Mouse (Mus musculus) liver, adult 2 months (tissue): ENCODE data around the gene Ldb2. TPM values are rescaled to one million over a fixed set of nuclear protein-coding genes. Genes with fewer than 3 reads are reported as not detected.

Experiments
- DNase-seq: peaks from one replicate; pipeline ENCODE4 v3.0.0-alpha.2; 2011; ENCODE audit warnings: low read depth, low spot score; ENCODE audit errors: extremely low read depth
- H3K27ac ChIP-seq: fragments of 200-500 bp; replicated peaks from 2 replicates; pipeline ENCODE4 v1.5.1; 2012; ENCODE audit warnings: low read depth, mild to moderate bottlenecking, control low read depth, inconsistent platforms, low read length; ENCODE audit not compliant: insufficient read depth
- H3K27me3 ChIP-seq: fragments of 200-500 bp; 2 replicates; pipeline ENCODE4 v1.6.1; 2012; ENCODE audit warnings: mild to moderate bottlenecking, moderate library complexity, low read length, inconsistent platforms; ENCODE audit not compliant: control insufficient read depth, insufficient read depth
- H3K36me3 ChIP-seq: fragments of 200-500 bp; 2 replicates; pipeline ENCODE4 v1.6.1; 2012; ENCODE audit warnings: low read length, inconsistent platforms; ENCODE audit not compliant: control insufficient read depth, insufficient read depth
- H3K4me1 ChIP-seq: fragments of 200-500 bp; 2 replicates; pipeline ENCODE4 v1.6.1; 2011; ENCODE audit warnings: low read length; ENCODE audit not compliant: control insufficient read depth, insufficient read depth
- H3K4me3 ChIP-seq: fragments of 200-500 bp; 2 replicates; pipeline ENCODE4 v1.5.1; 2011; ENCODE audit warnings: low read depth, mild to moderate bottlenecking, control low read depth, low read length, moderate library complexity; ENCODE audit not compliant: insufficient read depth
- H3K79me2 ChIP-seq: fragments of 200-500 bp; 2 replicates; pipeline ENCODE4 v1.6.1; 2012; ENCODE audit warnings: inconsistent platforms, mild to moderate bottlenecking, low read length, moderate library complexity; ENCODE audit not compliant: control insufficient read depth, insufficient read depth
- H3K9ac ChIP-seq: fragments of 200-500 bp; 2 replicates; pipeline ENCODE4 v1.6.1; 2012; ENCODE audit warnings: low read depth, mild to moderate bottlenecking, control low read depth, inconsistent platforms, low read length
- CTCF ChIP-seq: fragments of 200-500 bp; IDR thresholded peaks from 2 replicates; pipeline ENCODE4 v1.5.1; 2011; ENCODE audit warnings: low read depth, low read length, control low read depth
- POLR2A ChIP-seq: fragments of 200-500 bp; IDR thresholded peaks from 2 replicates; pipeline ENCODE4 v1.6.1; 2011; ENCODE audit warnings: low read length, control low read depth; ENCODE audit not compliant: insufficient read depth; ENCODE audit errors: extremely low read depth
- WGBS: fragments of 180-500 bp; shearing (Covaris S2); methylation state at CpG from one replicate; pipeline ENCODE4 v1.1.7; 2018; 5-methylcytosine and 5-hydroxymethylcytosine counted together
- polyA plus RNA-seq: library from polyadenylated mRNA; depleted of rRNA; stranded (reverse); fragments of >200 nt; gene quantifications from 2 replicates; pipeline ENCODE4 v1.2.3, GENCODE M21; 2012
- total RNA-seq: library from RNA; depleted of rRNA; stranded (reverse); fragments of >200 nt; gene quantifications from 2 replicates; pipeline ENCODE4 v1.2.3, GENCODE M21; 2014

The Ldb2 gene
- total and polyA plus RNA-seq, 2 experiments, result 5.6 to 6.4 TPM

DNA sequence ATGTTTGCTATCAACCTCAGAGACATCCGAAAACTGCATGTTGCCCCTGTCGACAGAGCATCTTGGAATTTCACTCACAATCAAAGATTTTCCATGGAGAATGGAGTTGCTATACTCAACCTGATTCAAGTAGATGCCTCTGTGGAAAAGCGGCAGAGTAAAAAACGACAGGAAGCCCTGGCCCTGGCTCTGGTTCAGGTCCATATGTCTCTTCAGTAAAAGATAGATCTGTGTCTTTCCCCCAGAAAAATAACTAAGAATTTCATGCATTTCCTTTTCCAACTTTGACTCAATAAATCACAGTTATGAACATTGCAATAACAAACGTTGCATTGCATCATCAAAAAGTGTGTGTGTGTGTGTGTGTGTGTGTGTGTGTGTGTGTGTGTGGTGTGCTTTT is 121.7 kb downstream of the Ldb2 start:
- 61% methylated on average over 5 of the region's 5 CpGs for WGBS
- TF ChIP-seq POLR2A, result no peak
- no peak for TF ChIP-seq CTCF

DNA sequence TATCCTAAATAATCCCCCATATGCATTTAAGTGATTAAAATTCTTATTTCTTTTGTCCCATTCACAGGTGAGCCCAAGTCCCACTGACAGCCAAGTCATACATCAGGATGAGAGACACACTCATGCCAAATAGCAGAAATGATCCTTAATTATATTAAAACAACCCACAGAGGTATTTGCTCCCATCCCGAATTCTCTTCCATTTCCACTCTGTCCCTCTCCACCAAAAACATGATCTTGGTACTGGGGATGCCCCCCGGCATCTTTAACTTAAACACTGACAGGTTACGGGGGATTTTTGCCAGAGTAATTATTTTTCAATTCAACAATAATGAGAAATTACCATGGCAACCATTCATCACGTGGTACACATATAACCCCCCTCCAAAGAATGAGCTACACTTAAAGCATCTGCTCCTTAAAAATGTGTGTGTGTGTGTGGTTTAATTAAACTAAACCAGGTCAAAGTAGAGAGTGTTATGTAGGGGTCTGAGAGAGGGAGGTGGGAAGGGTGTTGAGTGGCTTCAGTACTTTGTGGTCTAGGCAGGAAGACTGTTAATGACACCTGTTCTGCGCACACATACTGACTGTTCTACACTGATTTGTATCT is 123.2 kb downstream of the Ldb2 start:
- Histone ChIP-seq H3K36me3 (no peaks in the 10 kb centered on the region), H3K79me2 (no peaks in the 10 kb centered on the region; the same call in 1 of the 2 replicates)

More for the DNA sequence above, 121.7 kb downstream of the Ldb2 start:
- DNase-seq, result no peak
- no peaks in the 10 kb centered on the region; the same call in 1 of the 2 replicates for H3K79me2 ChIP-seq
- H3K9ac ChIP-seq, result no peak overlapping the region
- no peaks in the 10 kb centered on the region for H3K36me3 ChIP-seq
- no peaks in the 10 kb centered on the region for H3K27me3 ChIP-seq
- H3K27ac ChIP-seq, result no peak overlapping the region
- no peaks in the 10 kb centered on the region for H3K4me1 ChIP-seq
- H3K4me3 ChIP-seq, result no peak overlapping the region

GRCm38 (mm10) chr5:44670336-44670735 is 129.1 kb downstream of the Ldb2 start:
- TF ChIP-seq CTCF (no peak), POLR2A (no peak)
- H3K4me1 ChIP-seq, result no peaks in the 10 kb centered on the region
- WGBS, result 45% methylated on average over 2 of the region's 2 CpGs
- no peak overlapping the region for H3K9ac ChIP-seq
- no peaks in the 10 kb centered on the region for H3K27me3 ChIP-seq
- no peak for DNase-seq
- no peak overlapping the region for H3K4me3 ChIP-seq
- H3K36me3 ChIP-seq, result no peaks in the 10 kb centered on the region
- H3K79me2 ChIP-seq, result no peaks in the 10 kb centered on the region
- H3K27ac ChIP-seq, result no peak overlapping the region

More for the DNA sequence above, 123.2 kb downstream of the Ldb2 start:
- WGBS, result 87% methylated on average over 5 of the region's 5 CpGs
- TF ChIP-seq CTCF (no peak), POLR2A (no peak)
- H3K27me3 ChIP-seq, result no peaks in the 10 kb centered on the region
- H3K27ac ChIP-seq, result no peak overlapping the region
- no peaks in the 10 kb centered on the region for H3K4me1 ChIP-seq
- H3K9ac ChIP-seq, result no peak overlapping the region
- no peak overlapping the region for H3K4me3 ChIP-seq
- DNase-seq, result no peak

DNA sequence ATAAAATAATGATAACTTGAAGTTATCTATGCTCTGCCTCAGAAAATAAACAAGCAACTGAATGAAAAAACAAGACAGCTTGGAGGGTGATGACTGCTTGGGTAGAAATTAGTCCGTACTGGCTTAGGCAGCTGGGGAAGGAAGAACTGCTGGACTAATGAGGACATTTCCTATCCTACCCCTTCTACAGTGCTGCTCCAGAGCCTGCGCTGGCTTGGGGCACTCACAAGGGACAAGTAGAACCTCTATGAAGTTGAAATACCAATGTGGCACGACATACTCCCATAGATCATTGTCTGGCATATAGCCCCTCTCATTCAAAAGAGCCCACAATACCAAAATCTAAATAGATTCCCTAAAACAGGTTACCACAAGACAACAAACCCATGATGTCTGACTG is 131.6 kb downstream of the Ldb2 start:
- Histone ChIP-seq H3K4me1 (no peaks in the 10 kb centered on the region), H3K27ac (no peak overlapping the region), H3K27me3 (no peaks in the 10 kb centered on the region), H3K79me2 (no peaks in the 10 kb centered on the region), H3K4me3 (no peak overlapping the region), H3K9ac (no peak overlapping the region), H3K36me3 (no peaks in the 10 kb centered on the region)
- TF ChIP-seq POLR2A (no peak), CTCF (no peak)
- peak; percentile 7 for DNase-seq
- 78% methylated on average over 3 of the region's 3 CpGs for WGBS

- Histone ChIP-seq H3K4me1 (no peaks in the 10 kb centered on the region), H3K27me3 (no peaks in the 10 kb centered on the region), H3K27ac (no peak overlapping the region), H3K9ac (no peak overlapping the region), H3K4me3 (no peak overlapping the region), H3K36me3 (no peaks in the 10 kb centered on the region), H3K79me2 (no peaks in the 10 kb centered on the region)
- no peak for TF ChIP-seq CTCF
- no peak for TF ChIP-seq POLR2A
- 75% methylated on average over 10 of the region's 10 CpGs for WGBS
- DNase-seq, result no peak
Observed at GRCm38 (mm10) chr5:44667383-44667782, 132.1 kb downstream of the Ldb2 start.

DNA sequence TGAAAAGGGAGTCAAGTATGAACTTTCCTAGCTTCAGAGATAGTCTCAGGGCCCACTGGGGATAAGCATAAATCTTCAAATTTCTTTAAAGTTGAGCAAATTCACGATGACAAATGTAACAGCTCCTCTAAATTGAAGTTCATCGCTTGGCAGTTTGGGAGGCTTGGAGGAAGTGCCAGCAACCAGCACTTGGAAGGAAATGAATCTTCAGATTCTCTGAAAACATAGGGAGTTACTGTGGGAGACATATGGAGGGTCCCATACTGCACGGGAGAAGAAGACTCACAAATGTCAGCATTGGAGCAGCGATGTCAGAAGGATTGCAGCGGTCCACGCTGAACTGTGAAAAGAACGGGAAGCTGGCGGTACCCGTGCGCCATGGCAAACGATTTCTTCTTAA is 139.8 kb downstream of the Ldb2 start:
- 88% methylated on average over 11 of the region's 11 CpGs for WGBS
- Histone ChIP-seq H3K27ac (no peak overlapping the region), H3K4me1 (no peaks in the 10 kb centered on the region), H3K36me3 (no peaks in the 10 kb centered on the region), H3K27me3 (no peaks in the 10 kb centered on the region), H3K9ac (no peak overlapping the region), H3K79me2 (no peaks in the 10 kb centered on the region; the same call in 1 of the 2 replicates), H3K4me3 (no peak overlapping the region)
- DNase-seq, result no peak
- TF ChIP-seq POLR2A, result no peak
